Mouse (Mus musculus): ENCODE data around the gene Rps3. TPM values are rescaled to one million over a fixed set of nuclear protein-coding genes. Genes with fewer than 3 reads are reported as not detected.

Gene Rps3
- total RNA-seq, 1 experiment from 2014 or later: 563 TPM

GRCm38 (mm10) chr7:99443164-99443563, 40.4 kb downstream of the Rps3 start:
- DNase-seq: no peak

DNA sequence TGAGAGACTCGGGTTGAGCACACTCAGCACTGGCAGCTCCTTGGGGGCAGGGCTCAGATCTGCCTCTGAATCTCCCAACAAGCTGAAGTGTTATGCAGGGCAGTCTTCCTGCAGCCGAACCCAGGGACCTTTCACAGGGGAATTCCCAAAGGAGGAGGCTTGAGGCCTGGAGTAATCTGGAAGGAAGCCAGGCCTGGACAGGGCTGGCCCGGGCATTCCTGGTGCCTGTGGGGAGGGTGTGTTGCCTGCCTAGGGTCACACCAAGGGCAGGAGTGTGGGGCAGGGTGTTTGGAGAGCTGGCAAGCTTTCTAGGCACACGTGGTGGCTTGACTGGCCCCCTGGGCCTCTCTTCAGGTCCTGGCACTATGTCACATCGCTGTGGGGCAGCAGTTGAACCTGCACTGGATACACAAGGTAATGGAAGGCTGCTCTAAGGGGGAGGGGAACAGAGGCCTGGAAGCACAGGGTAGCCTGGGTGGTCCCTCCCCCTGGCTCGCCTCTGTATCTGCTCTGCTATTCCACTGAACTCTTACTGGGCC, 41.9 kb downstream of the Rps3 start:
- DNase-seq: peak; percentile 88

- no peak for DNase-seq
These were observed 44.7 kb downstream of the Rps3 start for GRCm38 (mm10) chr7:99438881-99439280.

- no peak for DNase-seq
These were observed 47.0 kb downstream of the Rps3 start for GRCm38 (mm10) chr7:99436530-99436929.

- DNase-seq: no peak
These were observed 48.8 kb downstream of the Rps3 start for GRCm38 (mm10) chr7:99434672-99435250.

GRCm38 (mm10) chr7:99432863-99433262, 50.7 kb downstream of the Rps3 start:
- DNase-seq: no peak

- DNase-seq: no peak
These were observed 51.3 kb downstream of the Rps3 start for GRCm38 (mm10) chr7:99432248-99432647.

- no peak for DNase-seq
These were observed 53.3 kb downstream of the Rps3 start for GRCm38 (mm10) chr7:99430246-99430645.

GRCm38 (mm10) chr7:99429786-99430185, 53.8 kb downstream of the Rps3 start:
- no peak for DNase-seq

GRCm38 (mm10) chr7:99428836-99429235, 54.7 kb downstream of the Rps3 start:
- no peak for DNase-seq

DNA sequence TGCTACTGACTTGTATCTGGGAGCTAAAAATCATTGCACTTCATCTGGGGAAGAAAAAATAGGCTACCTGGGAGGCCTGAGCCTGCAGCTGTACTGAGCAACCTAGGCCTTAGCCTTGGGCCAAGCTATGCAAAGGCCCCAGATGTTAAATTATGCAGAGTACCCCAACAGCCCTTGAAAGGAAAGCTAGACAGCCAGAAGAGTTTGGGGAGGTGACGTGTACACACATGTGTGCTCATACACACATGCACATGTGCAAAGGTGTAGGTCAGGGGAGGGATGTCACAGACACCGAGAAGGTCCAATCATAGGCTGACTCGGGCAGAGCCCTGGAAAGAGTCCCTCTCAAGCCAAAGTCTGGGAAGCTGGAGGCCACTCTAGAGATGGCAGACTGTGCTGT, 55.6 kb downstream of the Rps3 start:
- no peak for DNase-seq

Other genes starting within 250 kb of the Rps3 start
- 0.41 TPM in 1 of 2 replicates, not detected in the other for gene Mogat2, start 245.1 kb downstream of the Rps3 start, total RNA-seq (2021)
- gene Map6, start 216.3 kb downstream of the Rps3 start, total RNA-seq (2021): 7.0 and 11.9 TPM in 2 replicates
- gene Serpinh1, start 130.5 kb downstream of the Rps3 start, total RNA-seq (2021): 291 and 364 TPM in 2 replicates
- gene Gdpd5, start 102.3 kb downstream of the Rps3 start, total RNA-seq (2021): 10.9 and 11.0 TPM in 2 replicates
- gene Klhl35, start 17.7 kb downstream of the Rps3 start, total RNA-seq (2021): 1.3 TPM in 2 replicates
- 48.9 and 57.9 TPM in 2 replicates for gene Arrb1, start 51.7 kb upstream of the Rps3 start, total RNA-seq (2021)
- gene Tpbgl, start 143.4 kb upstream of the Rps3 start, total RNA-seq (2021): 14.7 and 16.5 TPM in 2 replicates
- gene Slco2b1, start 227.6 kb upstream of the Rps3 start, total RNA-seq (2021): 19.8 and 26.8 TPM in 2 replicates
- not detected in 2 replicates for gene Olfr520, start 246.5 kb upstream of the Rps3 start, total RNA-seq (2021)

Measured in adrenal gland, postnatal 14 days (tissue).